Mouse (Mus musculus) MEL (cell line): ENCODE results near the gene Bin2. TPM values are rescaled to one million over a fixed set of nuclear protein-coding genes. Genes with fewer than 3 reads are reported as not detected.
A peak's percentile ranks its signal among the peaks of the same experiment; 100 is the strongest.

Source experiments
- DNase-seq: peaks from one replicate; pipeline ENCODE4 v3.0.0; 2011; ENCODE audit warnings: low read depth, low spot score
- H3K27ac ChIP-seq: 2 replicates; pipeline ENCODE4 v1.5.1; 2012; ENCODE audit warnings: low read depth, mild to moderate bottlenecking, control low read depth, low read length, moderate library complexity; ENCODE audit not compliant: control insufficient read depth
- H3K27me3 ChIP-seq, 2 experiments: fragments of 150-350 bp in 1 of 2; sonication (generic) in 1 of 2; 2 replicates each; pipeline ENCODE4 v1.6.1; 2012; ENCODE audit warnings: low read length in 2 of 2, mild to moderate bottlenecking in 2 of 2, improper control_type of control experiment in 1 of 2, moderate library complexity in 1 of 2; ENCODE audit not compliant: insufficient read depth in 2 of 2, control insufficient read depth in 1 of 2
- H3K36me3 ChIP-seq, 2 experiments: 2 replicates each; pipeline ENCODE4 v1.6.1; 2012 to 2014; ENCODE audit warnings: low read length in 2 of 2, improper control_type of control experiment in 1 of 2, inconsistent platforms in 1 of 2, mild to moderate bottlenecking in 1 of 2; ENCODE audit not compliant: insufficient read depth in 2 of 2, control insufficient read depth in 1 of 2
- H3K4me1 ChIP-seq, 2 experiments: fragments of 150-350 bp in 1 of 2; sonication (generic) in 1 of 2; 2 replicates each; pipeline ENCODE4 v1.6.1; 2012; ENCODE audit warnings: low read length in 2 of 2, improper control_type of control experiment in 1 of 2, mild to moderate bottlenecking in 1 of 2; ENCODE audit not compliant: insufficient read depth in 2 of 2, control insufficient read depth in 1 of 2
- H3K4me3 ChIP-seq, 2 experiments: fragments of 150-350 bp in 1 of 2; sonication (generic) in 1 of 2; 2 replicates each; pipeline ENCODE4 v1.5.1; 2012; ENCODE audit warnings: low read depth in 2 of 2, low read length in 2 of 2, mild to moderate bottlenecking in 2 of 2, moderate library complexity in 2 of 2, control low read depth in 1 of 2, improper control_type of control experiment in 1 of 2; ENCODE audit not compliant: control insufficient read depth in 1 of 2, insufficient read depth in 1 of 2
- H3K79me2 ChIP-seq: 2 replicates; pipeline ENCODE4 v1.6.1; 2012; ENCODE audit warnings: mild to moderate bottlenecking, low read length, moderate library complexity; ENCODE audit not compliant: control insufficient read depth, poor library complexity, insufficient read depth
- H3K9ac ChIP-seq: 2 replicates; pipeline ENCODE4 v1.6.1; 2012; ENCODE audit warnings: low read depth, mild to moderate bottlenecking, control low read depth, low read length, moderate library complexity; ENCODE audit not compliant: control insufficient read depth, poor library complexity, severe bottlenecking
- H3K9me3 ChIP-seq: fragments of 150-350 bp; sonication (generic); replicated peaks from 2 replicates; pipeline ENCODE4 v1.6.1; 2012; ENCODE audit warnings: mild to moderate bottlenecking, low read length, improper control_type of control experiment, moderate library complexity; ENCODE audit not compliant: insufficient read depth
- CHD2 ChIP-seq: IDR thresholded peaks from 2 replicates; pipeline ENCODE4 v1.6.1; 2011; ENCODE audit warnings: low read length, improper control_type of control experiment
- CTCF ChIP-seq, 3 experiments: IDR thresholded peaks in 2 of 3; conservative IDR thresholded peaks in 1 of 3; 2 replicates each; pipeline ENCODE4 v1.5.1; 2011 to 2012; ENCODE audit warnings: low read length in 3 of 3, low read depth in 2 of 3, mild to moderate bottlenecking in 2 of 3, improper control_type of control experiment in 1 of 3, inconsistent platforms in 1 of 3, mixed read lengths in 1 of 3, moderate library complexity in 1 of 3; ENCODE audit not compliant: control insufficient read depth in 1 of 3, insufficient read depth in 1 of 3, poor library complexity in 1 of 3, severe bottlenecking in 1 of 3
- E2F4 ChIP-seq: IDR thresholded peaks from 2 replicates; pipeline ENCODE4 v1.6.1; 2011; ENCODE audit warnings: low read depth, low read length, improper control_type of control experiment, borderline replicate concordance
- ELF1 ChIP-seq: IDR thresholded peaks from 2 replicates; pipeline ENCODE4 v1.6.1; 2014; ENCODE audit warnings: low read depth, mild to moderate bottlenecking, inconsistent platforms, low read length, improper control_type of control experiment, moderate library complexity
- EP300 ChIP-seq, 2 experiments: IDR thresholded peaks; 2 replicates each; pipeline ENCODE4 v1.6.1; 2011; ENCODE audit warnings: improper control_type of control experiment in 2 of 2, low read length in 2 of 2, low read depth in 1 of 2, mild to moderate bottlenecking in 1 of 2
- ETS1 ChIP-seq: IDR thresholded peaks from 2 replicates; pipeline ENCODE4 v1.6.1; 2012; ENCODE audit warnings: low read depth, mild to moderate bottlenecking, inconsistent platforms, low read length, improper control_type of control experiment, moderate library complexity
- GABPA ChIP-seq: IDR thresholded peaks from 2 replicates; pipeline ENCODE4 v1.6.1; 2012; ENCODE audit warnings: low read depth, mild to moderate bottlenecking, inconsistent platforms, low read length, improper control_type of control experiment, moderate library complexity
- GATA1 ChIP-seq: IDR thresholded peaks from 2 replicates; pipeline ENCODE4 v1.6.1; 2011; ENCODE audit warnings: low read depth, low read length, improper control_type of control experiment
- HCFC1 ChIP-seq: IDR thresholded peaks from 2 replicates; pipeline ENCODE4 v1.6.1; 2012; ENCODE audit warnings: low read depth, mild to moderate bottlenecking, inconsistent platforms, low read length, improper control_type of control experiment, moderate library complexity
- JUND ChIP-seq: IDR thresholded peaks from 2 replicates; pipeline ENCODE4 v1.6.1; 2011; ENCODE audit warnings: low read depth, mild to moderate bottlenecking, improper control_type of control experiment, low read length
- MAFK ChIP-seq: IDR thresholded peaks from 2 replicates; pipeline ENCODE4 v1.6.1; 2011; ENCODE audit warnings: low read depth, mild to moderate bottlenecking, low read length, improper control_type of control experiment, borderline replicate concordance
- MAX ChIP-seq: IDR thresholded peaks from 2 replicates; pipeline ENCODE4 v1.6.1; 2011; ENCODE audit warnings: low read length, improper control_type of control experiment
- MAZ ChIP-seq: IDR thresholded peaks from 2 replicates; pipeline ENCODE4 v1.6.1; 2012; ENCODE audit warnings: low read depth, mild to moderate bottlenecking, inconsistent platforms, low read length, improper control_type of control experiment
- MEF2A ChIP-seq: IDR thresholded peaks from 2 replicates; pipeline ENCODE4 v1.6.1; 2014; ENCODE audit warnings: low read depth, mild to moderate bottlenecking, inconsistent platforms, low read length, improper control_type of control experiment; ENCODE audit not compliant: poor library complexity, insufficient replicate concordance, severe bottlenecking; ENCODE audit errors: extremely low read depth
- MXI1 ChIP-seq: IDR thresholded peaks from 2 replicates; pipeline ENCODE4 v1.6.1; 2011; ENCODE audit warnings: mild to moderate bottlenecking, low read depth, low read length, improper control_type of control experiment
- MYB ChIP-seq: IDR thresholded peaks from 2 replicates; pipeline ENCODE4 v1.6.1; 2011; ENCODE audit warnings: mild to moderate bottlenecking, low read depth, low read length, improper control_type of control experiment
- MYC ChIP-seq: IDR thresholded peaks from 2 replicates; pipeline ENCODE4 v1.6.1; 2011; ENCODE audit warnings: low read depth, mild to moderate bottlenecking, low read length, improper control_type of control experiment, moderate library complexity
- NELFE ChIP-seq: IDR thresholded peaks from 2 replicates; pipeline ENCODE4 v1.6.1; 2011; ENCODE audit warnings: low read depth, low read length, improper control_type of control experiment
- POLR2A ChIP-seq, 2 experiments: IDR thresholded peaks; 2 replicates each; pipeline ENCODE4 v1.6.1; 2011 to 2012; ENCODE audit warnings: low read length in 2 of 2, mild to moderate bottlenecking in 2 of 2, control low read depth in 1 of 2, improper control_type of control experiment in 1 of 2, low read depth in 1 of 2, moderate library complexity in 1 of 2; ENCODE audit not compliant: control insufficient read depth in 1 of 2, insufficient read depth in 1 of 2, poor library complexity in 1 of 2
- POLR2AphosphoS2 ChIP-seq: IDR thresholded peaks from 2 replicates; pipeline ENCODE4 v1.6.1; 2011; ENCODE audit warnings: low read length, improper control_type of control experiment
- POLR2AphosphoS5 ChIP-seq: IDR thresholded peaks from 2 replicates; pipeline ENCODE4 v1.6.1; 2012; ENCODE audit warnings: low read depth, borderline replicate concordance, mild to moderate bottlenecking, inconsistent platforms, low read length, moderate library complexity, mixed read lengths
- RCOR1 ChIP-seq: IDR thresholded peaks from 2 replicates; pipeline ENCODE4 v1.6.1; 2012; ENCODE audit warnings: low read depth, mild to moderate bottlenecking, inconsistent platforms, low read length, improper control_type of control experiment
- SIN3A ChIP-seq: IDR thresholded peaks from 2 replicates; pipeline ENCODE4 v1.6.1; 2012; ENCODE audit warnings: low read length, improper control_type of control experiment, inconsistent platforms
- TAL1 ChIP-seq: IDR thresholded peaks from 2 replicates; pipeline ENCODE4 v1.6.1; 2012; ENCODE audit warnings: mild to moderate bottlenecking, inconsistent platforms, low read length, moderate library complexity, mixed read lengths
- TBP ChIP-seq: IDR thresholded peaks from 2 replicates; pipeline ENCODE4 v1.8.0; 2011; ENCODE audit warnings: low read depth, low read length, improper control_type of control experiment
- UBTF ChIP-seq: IDR thresholded peaks from 2 replicates; pipeline ENCODE4 v1.6.1; 2012; ENCODE audit warnings: low read depth, mild to moderate bottlenecking, inconsistent platforms, low read length, improper control_type of control experiment, moderate library complexity, borderline replicate concordance; ENCODE audit not compliant: insufficient read depth
- USF2 ChIP-seq, 2 experiments: IDR thresholded peaks; 2 replicates each; pipeline ENCODE4 v1.6.1; 2011 to 2012; ENCODE audit warnings: improper control_type of control experiment in 2 of 2, low read length in 2 of 2, borderline replicate concordance in 1 of 2, inconsistent platforms in 1 of 2, low read depth in 1 of 2, mild to moderate bottlenecking in 1 of 2; ENCODE audit not compliant: insufficient read depth in 1 of 2
- ZC3H11A ChIP-seq: IDR thresholded peaks from 2 replicates; pipeline ENCODE4 v1.6.1; 2012; ENCODE audit warnings: low read depth, mild to moderate bottlenecking, inconsistent platforms, low read length, improper control_type of control experiment
- ZMIZ1 ChIP-seq: IDR thresholded peaks from 2 replicates; pipeline ENCODE4 v1.6.1; 2012; ENCODE audit warnings: low read depth, mild to moderate bottlenecking, inconsistent platforms, low read length, improper control_type of control experiment, moderate library complexity
- ZNF384 ChIP-seq: IDR thresholded peaks from 2 replicates; pipeline ENCODE4 v1.6.1; 2012; ENCODE audit warnings: low read depth, mild to moderate bottlenecking, inconsistent platforms, low read length, improper control_type of control experiment
- polyA plus RNA-seq, 2 experiments: library from polyadenylated mRNA; stranded (reverse) in 1 of 2; unstranded in 1 of 2; fragments of >175 nt in 1 of 2; fragments of >200 nt in 1 of 2; gene quantifications; 2 replicates each; pipeline versions ENCODE4 v1.2.1 to v1.2.4; 2012; ENCODE audit warnings: low replicate concordance in 2 of 2, low read depth in 1 of 2; ENCODE audit not compliant: insufficient read length in 2 of 2, insufficient read depth in 1 of 2, missing spikeins in 1 of 2
- total RNA-seq: library from RNA; depleted of rRNA; stranded (reverse); fragments of 300-350 nt; gene quantifications from 2 replicates; pipeline ENCODE4 v1.2.3, GENCODE M21; 2012

Gene Bin2
- total and polyA plus RNA-seq, 3 experiments: 79.9 to 128 (median 106) TPM

GRCm38 (mm10) chr15:100710838-100711237 lies 41.5 kb upstream of the Bin2 start:
- TF ChIP-seq MXI1 (no peak), GABPA (no peak), CHD2 (no peak), ETS1 (no peak), MYC (no peak), ZNF384 (no peak), ZMIZ1 (no peak), POLR2AphosphoS2 (no peak), SIN3A (no peak), MAZ (no peak), TBP (no peak), USF2 (IDR thresholded peaks at IDR 0.05; ENCODE audit: borderline replicate concordance in 1 of 2, insufficient read depth in 1 of 2, low read depth in 1 of 2, low read length in 2 of 2) (no peak), UBTF (no peak), ZC3H11A (no peak), MAFK (no peak), TAL1 (no peak), POLR2A (IDR thresholded peaks at IDR 0.05; ENCODE audit: control insufficient read depth in 1 of 2, insufficient read depth in 1 of 2, low read depth in 1 of 2, low read length in 2 of 2, poor library complexity in 1 of 2) (no peak), ELF1 (no peak), POLR2AphosphoS5 (no peak), MEF2A (no peak)
- TF ChIP-seq, all 39 proteins: peak for 0
- Histone ChIP-seq H3K4me1 (peaks cover 27 to 38% of the 10 kb centered on the region in 2 experiments), H3K27me3 (no peaks in the 10 kb centered on the region), H3K9me3 (no peaks in the 10 kb centered on the region), H3K4me3 (no peak overlapping the region), H3K27ac (no peak overlapping the region), H3K36me3 (peaks cover 1 to 25% of the 10 kb centered on the region in 2 experiments; a peak in 3 of 4 replicates), H3K9ac (no peak overlapping the region), H3K79me2 (no peaks in the 10 kb centered on the region)
- DNase-seq: no peak

GRCm38 (mm10) chr15:100708433-100709078 lies 39.2 kb upstream of the Bin2 start:
- Histone ChIP-seq H3K27me3 (no peaks in the 10 kb centered on the region), H3K79me2 (no peaks in the 10 kb centered on the region), H3K36me3 (peaks cover 0 to 29% of the 10 kb centered on the region in 2 experiments; a peak in 2 of 4 replicates), H3K27ac (peak overlapping the region; percentile 49), H3K4me3 (no peak overlapping the region), H3K9me3 (no peaks in the 10 kb centered on the region), H3K9ac (peak overlapping the region; percentile 25; the same call in 1 of the 2 replicates), H3K4me1 (peaks cover 29 to 41% of the 10 kb centered on the region in 2 experiments)
- peak; percentile 84 for DNase-seq
- TF ChIP-seq MAX (no peak; the same call in 1 of the 2 replicates), MYB (peak; percentile 22; the same call in 1 of the 2 replicates), RCOR1 (peak; percentile 57; the same call in 1 of the 2 replicates), TAL1 (peak; percentile 65), CTCF (IDR thresholded peaks at IDR 0.05 in 2 of 3, conservative IDR thresholded peaks at IDR 0.05 in 1 of 3; ENCODE audit: control insufficient read depth in 1 of 3, insufficient read depth in 1 of 3, low read depth in 2 of 3, low read length in 3 of 3, poor library complexity in 1 of 3, severe bottlenecking in 1 of 3) (no peak), EP300 (IDR thresholded peaks at IDR 0.05; ENCODE audit: low read depth in 1 of 2, low read length in 2 of 2) (peak; percentile 13 to 66; a peak in 3 of 4 replicates), GATA1 (peak; percentile 65), ETS1 (peak; percentile 52; the same call in 1 of the 2 replicates), MAFK (no peak), JUND (no peak), MEF2A (no peak), NELFE (peak; percentile 29; the same call in 1 of the 2 replicates), SIN3A (peak; percentile 61), HCFC1 (no peak), CHD2 (no peak), POLR2AphosphoS5 (no peak), E2F4 (no peak), ZMIZ1 (no peak)
